Mouse (Mus musculus) olfactory bulb, adult 2 months (tissue): Measurements from ENCODE around the gene Stau1.

ENCODE experiments used
- CTCF ChIP-seq: fragments of 200-500 bp; IDR thresholded peaks from 2 replicates; pipeline ENCODE4 v1.5.1; 2012; ENCODE audit warnings: low read depth, mild to moderate bottlenecking, low read length, moderate library complexity; ENCODE audit not compliant: insufficient read depth
- POLR2A ChIP-seq: fragments of 200-500 bp; IDR thresholded peaks from 2 replicates; pipeline ENCODE4 v1.6.1; 2012; ENCODE audit warnings: mild to moderate bottlenecking, low read depth, low read length, moderate library complexity; ENCODE audit not compliant: insufficient read depth

DNA sequence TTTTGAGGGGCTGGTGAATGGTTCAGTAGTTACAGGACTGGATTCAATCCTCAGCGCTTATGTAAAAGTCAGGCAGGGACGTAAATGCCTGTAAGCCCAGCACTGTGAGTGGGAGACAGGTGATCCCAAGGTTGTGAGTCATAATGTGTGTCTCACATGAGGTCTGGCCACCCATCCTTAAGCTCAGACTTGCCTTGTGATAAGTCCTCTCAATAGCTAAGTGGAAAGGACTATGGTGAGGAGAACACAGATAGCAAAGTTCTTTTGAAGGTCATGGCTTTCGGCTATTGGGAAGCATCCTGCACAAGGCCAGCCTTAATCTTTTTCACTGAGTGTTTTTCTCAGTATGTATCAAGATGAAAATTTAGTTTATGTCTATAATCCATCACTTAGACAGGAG lies 86.4 kb downstream of the Stau1 start:
- no peak for TF ChIP-seq POLR2A
- TF ChIP-seq CTCF: no peak
